Mouse (Mus musculus) layer of hippocampus, adult 8-10 months (tissue): Measurements from ENCODE around the gene Art3. TPM values are rescaled to one million over a fixed set of nuclear protein-coding genes. Genes with fewer than 3 reads are reported as not detected.

Experiments
- DNase-seq, 2 experiments: peaks; one replicate each; pipeline ENCODE4 v3.0.0; 2022; ENCODE audit warnings: low spot score in 2 of 2
- microRNA-seq, 2 experiments: library from miRNA; unstranded; fragments of <30 nt; microRNA quantifications; one replicate each; pipeline ENCODE4 v1.2.0; 2022
- total RNA-seq, 4 experiments: library from RNA; stranded (reverse); gene quantifications; 2 replicates each; pipeline ENCODE4 v1.2.4; 2022

Art3 gene
- total RNA-seq, 4 experiments from 2014 or later: 3.4 to 7.5 (median 5.8) TPM

GRCm38 (mm10) chr5:92413271-92413981 is 81.8 kb downstream of the Art3 start:
- DNase-seq: no peak

- DNase-seq: no peak
Observed at GRCm38 (mm10) chr5:92413982-92414375, 82.4 kb downstream of the Art3 start.

GRCm38 (mm10) chr5:92424126-92424525 is 92.5 kb downstream of the Art3 start:
- DNase-seq: no peak

- peak; percentile 32 to 49 for DNase-seq
Observed at GRCm38 (mm10) chr5:92430723-92431122, 99.1 kb downstream of the Art3 start.

- DNase-seq: no peak
Observed at GRCm38 (mm10) chr5:92431611-92432010, 100.0 kb downstream of the Art3 start.

- no peak for DNase-seq
Observed at GRCm38 (mm10) chr5:92434070-92434469, 102.4 kb downstream of the Art3 start.

- no peak for DNase-seq
Observed at GRCm38 (mm10) chr5:92434571-92434985, 103.0 kb downstream of the Art3 start.

- DNase-seq: peak; percentile 96 to 97
Observed at GRCm38 (mm10) chr5:92435025-92435584, 103.5 kb downstream of the Art3 start, which contains the start of gene Nup54. Gene Nup54 (minus strand): TSS chr5:92435219.

GRCm38 (mm10) chr5:92438540-92438939 is 106.9 kb downstream of the Art3 start:
- DNase-seq: no peak

GRCm38 (mm10) chr5:92441494-92441893 is 109.9 kb downstream of the Art3 start:
- DNase-seq: no peak

- DNase-seq: no peak
Observed at GRCm38 (mm10) chr5:92442914-92443313, 111.3 kb downstream of the Art3 start.

- no peak for DNase-seq
Observed at GRCm38 (mm10) chr5:92445016-92445415, 113.4 kb downstream of the Art3 start.

GRCm38 (mm10) chr5:92446736-92447135 is 115.1 kb downstream of the Art3 start:
- DNase-seq: no peak

- DNase-seq: no peak
Observed at GRCm38 (mm10) chr5:92452876-92453275, 121.2 kb downstream of the Art3 start.

- DNase-seq: no peak
Observed at GRCm38 (mm10) chr5:92457410-92457809, 125.8 kb downstream of the Art3 start.

- DNase-seq: no peak
Observed at GRCm38 (mm10) chr5:92458726-92459125, 127.1 kb downstream of the Art3 start.

- DNase-seq: peak; percentile 22 to 47
Observed at GRCm38 (mm10) chr5:92461321-92461720, 129.7 kb downstream of the Art3 start.

Small RNA genes within 50 kb of the gene (microRNA-seq; reads per million reads assigned to microRNA genes)
- gene Mir6415: 0 reads per million in 2 experiments

Other genes with a start within 250 kb of the Art3 start
- 100 to 1,000 TPM; 212 to 259 (median 233) TPM for gene G3bp2, start 248.1 kb upstream of the Art3 start, total RNA-seq
- gene Uso1, start 193.9 kb upstream of the Art3 start, total RNA-seq: 10 to 100 TPM; 69.7 to 86.9 (median 81.0) TPM
- gene U90926, start 116.4 kb upstream of the Art3 start, total RNA-seq: not detected
- 1 to 10 TPM in 1 of 4 experiments, under 1 TPM in 3; 0.34 to 1.2 (median 0.71) TPM for gene Ppef2, start 75.5 kb upstream of the Art3 start, total RNA-seq
- gene Naaa, start 53.7 kb upstream of the Art3 start, total RNA-seq: 10 to 100 TPM; 46.9 to 57.1 (median 50.3) TPM
- 10 to 100 TPM; 20.2 to 26.5 (median 22.8) TPM for gene Sdad1, start 21.3 kb upstream of the Art3 start, total RNA-seq
- gene Cxcl9, start 3.7 kb upstream of the Art3 start, total RNA-seq: 1 to 10 TPM in 1 of 4 experiments, under 1 TPM in 1, not detected in 2; 0.25 to 1.3 TPM
- 1 to 10 TPM in 3 of 4 experiments, not detected in 1; 1.2 to 5.2 (median 4.2) TPM for gene Cxcl10, start 17.1 kb downstream of the Art3 start, total RNA-seq
- gene Nup54, start 103.4 kb downstream of the Art3 start, total RNA-seq: 10 to 100 TPM; 30.5 to 41.7 (median 35.3) TPM
- 100 to 1,000 TPM in 2 of 4 experiments, 10 to 100 TPM in 2; 97.4 to 114 (median 102) TPM for gene Scarb2, start 175.0 kb downstream of the Art3 start, total RNA-seq
- 1 to 10 TPM in 1 of 4 experiments, under 1 TPM in 3; 0.66 to 1.0 (median 0.91) TPM for gene Fam47e, start 223.2 kb downstream of the Art3 start, total RNA-seq